Mouse (Mus musculus) heart, adult 11 months (tissue): ENCODE measurements at regions not wholly inside any gene's neighbourhood (a gene's known extent, or its start where the extent isn't known, plus 50 kb on each side); places are given as distances from the start of the nearest gene placed in this dataset.

Source experiments
- DNase-seq: peaks from one replicate; pipeline ENCODE4 v3.0.0; 2022

DNA sequence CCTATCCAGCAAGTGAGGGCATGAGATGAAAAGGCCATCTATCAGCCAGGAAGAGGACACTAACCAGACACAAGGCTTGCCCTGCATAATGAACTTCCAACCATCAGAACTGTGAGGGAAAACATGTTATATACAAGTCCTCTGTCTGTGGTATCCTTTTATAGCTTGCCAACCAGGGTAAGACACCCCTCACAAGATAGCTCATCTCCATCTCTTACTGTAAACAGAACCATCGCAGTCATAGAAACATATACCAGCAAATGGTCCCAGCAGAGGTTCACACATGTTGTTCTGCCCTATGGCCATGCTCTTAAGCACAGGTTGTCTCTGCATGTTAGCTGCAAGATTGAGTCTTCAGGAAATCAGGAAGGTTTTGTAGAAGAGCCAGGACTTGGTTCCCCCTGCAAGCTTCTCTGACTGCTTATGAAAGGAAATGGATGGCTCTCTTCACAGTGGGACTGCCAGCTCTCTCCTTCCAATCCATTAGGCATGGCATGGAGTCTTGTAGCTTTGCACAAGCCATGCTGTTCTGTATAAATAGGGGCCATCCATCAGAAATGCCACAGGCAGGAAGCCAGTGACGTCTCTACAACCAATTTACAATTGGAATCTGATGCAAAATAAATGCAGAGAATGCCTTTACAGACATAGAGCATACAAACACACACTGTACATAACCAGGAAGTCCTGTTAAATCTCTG, 1514.0 kb upstream of the Lrrc6 start:
- no peak for DNase-seq

- DNase-seq = no peak
Observed at GRCm38 (mm10) chr15:68011162-68011561, 1510.5 kb upstream of the Lrrc6 start.

DNA sequence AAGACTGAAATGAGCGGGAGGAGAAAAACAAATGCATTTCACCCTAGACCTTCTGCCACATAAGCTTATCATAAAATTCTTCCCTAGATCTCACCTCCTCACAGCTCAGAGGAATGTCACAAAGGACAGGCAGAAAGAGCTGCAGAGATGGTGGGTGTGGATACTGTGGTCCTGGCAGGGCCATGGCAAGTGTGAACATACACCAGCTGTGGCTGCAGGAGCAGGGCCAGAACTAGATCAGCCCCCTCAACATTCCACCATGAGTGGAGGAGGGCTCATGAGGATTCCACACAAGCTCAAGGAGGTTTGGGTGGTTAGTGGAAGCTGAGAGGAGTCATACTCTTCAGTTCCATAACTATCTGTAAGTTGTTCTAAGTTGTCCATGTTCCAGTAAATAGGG, 1509.5 kb upstream of the Lrrc6 start:
- no peak for DNase-seq

GRCm38 (mm10) chr15:68004798-68005197, 1504.1 kb upstream of the Lrrc6 start:
- no peak for DNase-seq

- peak; percentile 91 for DNase-seq
Observed at GRCm38 (mm10) chr15:67996532-67996931, 1495.8 kb upstream of the Lrrc6 start.

DNA sequence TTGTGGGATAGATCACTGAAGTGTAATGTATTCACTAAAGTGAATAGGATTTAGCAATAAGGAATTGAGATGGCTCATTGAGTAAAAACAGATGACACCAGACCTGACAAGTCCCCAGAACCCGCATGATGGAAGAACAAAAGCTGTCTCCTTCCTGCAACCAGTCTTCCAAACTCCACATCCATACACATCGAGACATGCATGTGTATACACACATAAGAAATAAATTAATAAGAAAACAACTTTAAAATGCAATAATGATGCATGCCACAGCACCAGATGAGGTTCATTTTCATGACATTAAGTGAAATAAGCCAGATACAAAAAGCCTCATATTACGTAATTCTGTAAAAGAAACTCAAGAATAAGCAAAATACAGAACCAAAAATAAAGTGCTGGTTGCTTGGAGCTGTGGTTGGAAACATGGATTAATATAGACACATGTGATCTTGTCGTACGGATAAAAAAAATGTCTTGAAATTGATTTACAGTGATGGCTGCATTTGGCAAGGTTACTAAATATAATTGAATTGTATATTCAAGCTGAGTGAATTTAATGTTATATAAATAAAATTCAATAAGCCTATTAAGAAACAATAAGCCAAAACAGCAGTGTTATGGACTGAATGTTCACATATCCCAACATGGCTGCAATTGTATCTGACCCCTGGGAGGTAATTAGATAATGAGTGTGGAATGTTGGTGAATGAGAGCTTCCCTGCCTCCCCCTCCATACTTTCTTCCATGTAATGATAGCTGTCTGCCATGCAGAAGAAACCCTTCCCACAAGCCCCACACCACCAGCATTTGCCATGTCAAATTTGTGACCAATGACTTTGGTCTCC, 1488.9 kb upstream of the Lrrc6 start:
- peak; percentile 59 for DNase-seq

- DNase-seq = peak; percentile 44
Observed at GRCm38 (mm10) chr15:67987941-67988340, 1487.2 kb upstream of the Lrrc6 start.

DNA sequence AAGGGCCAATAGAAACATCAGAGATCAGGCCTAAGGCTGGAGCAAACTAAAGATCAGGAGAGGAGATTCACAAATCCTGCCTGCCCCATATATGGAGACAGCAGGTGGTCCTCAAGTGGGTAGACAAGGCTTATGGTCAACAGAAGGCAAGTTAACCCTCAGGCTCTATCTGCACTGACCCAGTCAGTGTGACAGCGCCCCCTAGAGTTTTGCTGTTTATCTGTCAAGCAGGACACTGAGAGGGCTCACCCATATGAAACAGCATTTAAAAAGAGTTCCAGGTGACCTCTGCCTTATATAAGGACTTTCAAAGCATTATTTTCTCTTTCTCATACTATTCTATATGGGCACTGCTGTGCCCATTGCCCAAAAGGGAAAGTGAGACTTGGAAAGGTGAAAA, 1482.5 kb upstream of the Lrrc6 start:
- DNase-seq = peak; percentile 51

DNA sequence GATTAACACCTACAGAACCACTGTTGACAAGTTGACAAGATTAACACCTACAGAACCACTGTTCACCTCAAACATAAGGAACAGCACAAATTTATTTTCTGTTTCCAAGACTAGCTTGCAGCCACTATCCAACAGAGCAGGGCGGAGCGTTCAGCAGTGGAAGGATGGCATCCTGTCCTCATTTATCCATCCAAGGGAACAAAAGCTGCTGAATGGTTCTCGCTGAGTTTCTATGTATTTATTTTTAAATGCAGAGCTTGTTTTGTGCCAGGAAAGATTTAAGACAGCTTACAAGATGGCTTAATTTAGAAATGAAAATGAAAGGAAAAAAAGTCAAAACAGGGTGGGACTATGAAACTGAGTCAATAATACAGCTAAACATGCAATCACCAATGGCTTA, 1481.2 kb upstream of the Lrrc6 start:
- no peak for DNase-seq

DNA sequence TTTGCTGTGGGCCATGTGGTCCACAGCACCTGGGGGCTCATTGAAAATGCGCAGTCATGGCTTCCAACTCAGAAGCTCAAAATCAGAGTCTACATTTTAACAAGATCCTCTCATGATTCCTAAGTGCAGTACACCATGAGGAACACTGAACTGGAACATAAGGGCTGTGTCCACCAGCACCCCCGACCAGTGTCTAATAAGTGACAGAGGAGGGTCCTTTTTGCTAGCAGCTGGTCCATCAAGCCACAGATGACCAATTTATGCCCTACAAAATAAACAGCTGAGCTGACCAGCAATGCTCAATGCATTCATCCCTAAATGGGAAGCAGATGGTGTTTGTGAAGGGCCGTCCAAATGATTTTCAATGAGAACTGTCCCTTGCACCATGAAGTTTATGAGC, 1478.7 kb upstream of the Lrrc6 start:
- DNase-seq = peak; percentile 80

- DNase-seq = peak; percentile 55
Observed at GRCm38 (mm10) chr15:67977210-67977609, 1476.5 kb upstream of the Lrrc6 start.

GRCm38 (mm10) chr15:67971998-67972397, 1471.3 kb upstream of the Lrrc6 start:
- peak; percentile 42 for DNase-seq

GRCm38 (mm10) chr15:67954216-67954615, 1453.5 kb upstream of the Lrrc6 start:
- DNase-seq = no peak

DNA sequence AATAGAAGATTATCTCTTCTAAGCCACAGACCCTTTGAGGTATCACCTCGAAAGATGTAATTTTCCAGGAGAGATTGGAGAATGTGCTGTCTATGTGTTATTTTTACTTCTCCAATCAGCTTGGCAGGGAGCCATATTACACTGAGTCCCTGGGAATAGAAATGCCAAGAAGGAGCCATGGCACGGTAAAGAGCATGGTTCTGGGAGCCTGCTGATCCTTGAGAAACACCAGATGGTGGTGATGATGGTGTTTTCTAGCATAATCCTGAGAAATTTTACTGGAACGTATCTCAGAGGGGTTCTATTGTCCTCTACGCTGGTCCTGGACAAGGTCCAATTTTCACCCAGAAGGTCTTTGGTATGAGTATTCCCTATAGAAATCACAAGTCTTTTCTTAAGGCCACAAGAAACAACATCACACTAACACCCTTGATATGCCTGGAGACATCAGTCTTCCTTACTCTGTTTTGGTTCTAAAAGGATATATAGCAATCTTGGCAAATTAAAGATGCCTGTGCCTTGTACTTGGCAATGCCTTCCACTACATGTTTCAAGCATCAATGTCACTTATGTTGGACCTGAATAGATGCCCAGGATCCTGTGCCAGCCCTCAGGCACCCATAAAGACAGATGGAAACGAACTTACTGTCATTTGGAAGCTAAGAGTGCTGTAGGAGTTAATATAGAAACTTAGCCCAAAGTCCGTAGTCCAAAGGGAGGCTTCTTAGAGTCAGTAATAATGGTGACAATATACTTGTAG, 1449.8 kb upstream of the Lrrc6 start:
- DNase-seq = no peak

- DNase-seq = no peak
Observed at GRCm38 (mm10) chr15:67944330-67945082, 1443.8 kb upstream of the Lrrc6 start.

DNA sequence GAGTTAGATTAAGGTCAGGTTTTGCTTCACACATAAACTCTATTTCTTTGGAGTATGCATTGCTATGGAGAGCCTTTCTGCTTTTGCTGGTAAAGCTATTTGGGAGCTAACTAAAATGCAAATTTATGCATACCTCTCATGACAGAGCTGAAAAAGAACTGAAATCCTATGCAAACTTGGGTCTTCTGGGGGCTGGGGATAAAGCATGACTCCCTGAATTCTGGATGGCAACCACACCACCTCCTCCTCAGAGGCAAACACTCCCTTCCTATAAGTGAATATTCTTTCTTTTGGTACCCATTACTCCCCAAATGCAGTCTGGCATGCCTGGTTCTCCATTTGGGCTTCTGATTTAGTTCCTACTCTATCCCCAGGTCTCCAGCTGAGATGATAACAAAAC, 1442.3 kb upstream of the Lrrc6 start:
- DNase-seq = no peak

GRCm38 (mm10) chr15:67940510-67940909, 1439.8 kb upstream of the Lrrc6 start:
- DNase-seq = peak; percentile 88

DNA sequence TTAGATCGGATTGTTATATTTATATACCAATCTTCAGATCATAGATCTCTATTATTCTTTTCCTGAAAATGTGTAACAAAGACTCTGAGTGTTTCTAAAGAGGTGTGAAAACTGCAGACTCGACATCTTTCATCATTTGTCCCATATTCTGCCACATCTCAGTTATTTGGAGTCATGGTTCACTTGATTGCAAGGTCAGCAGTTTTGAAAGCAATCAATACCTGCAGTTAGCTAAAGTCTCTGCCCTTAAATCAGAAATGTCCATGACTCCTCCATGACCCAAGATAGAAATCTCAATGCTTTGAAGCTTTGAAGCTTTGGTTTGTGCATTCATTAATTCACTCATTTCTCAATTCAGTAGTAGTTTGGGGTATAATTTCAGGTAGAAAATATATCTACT, 1424.2 kb upstream of the Lrrc6 start:
- DNase-seq = no peak

GRCm38 (mm10) chr15:67907034-67907433, 1406.3 kb upstream of the Lrrc6 start:
- DNase-seq = no peak

DNA sequence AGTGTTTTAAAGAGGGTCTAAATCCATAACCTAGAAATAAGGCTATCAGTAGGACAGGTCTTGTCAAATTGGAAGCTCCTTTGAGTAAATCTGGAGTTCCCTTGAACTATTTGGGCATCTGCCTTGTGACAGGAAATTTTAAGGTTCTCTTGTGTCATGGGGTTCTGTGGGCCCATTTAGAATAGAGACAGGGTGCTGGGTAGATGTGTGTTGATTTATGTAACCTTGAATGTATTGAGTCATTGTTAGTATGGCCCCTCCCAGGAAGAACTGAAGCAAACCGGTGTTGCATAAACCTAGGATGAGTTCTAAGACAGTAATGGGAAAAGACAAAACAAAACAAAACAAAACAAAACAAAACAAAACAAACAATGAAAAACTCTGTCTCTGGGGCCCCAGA, 1404.6 kb upstream of the Lrrc6 start:
- DNase-seq = no peak

DNA sequence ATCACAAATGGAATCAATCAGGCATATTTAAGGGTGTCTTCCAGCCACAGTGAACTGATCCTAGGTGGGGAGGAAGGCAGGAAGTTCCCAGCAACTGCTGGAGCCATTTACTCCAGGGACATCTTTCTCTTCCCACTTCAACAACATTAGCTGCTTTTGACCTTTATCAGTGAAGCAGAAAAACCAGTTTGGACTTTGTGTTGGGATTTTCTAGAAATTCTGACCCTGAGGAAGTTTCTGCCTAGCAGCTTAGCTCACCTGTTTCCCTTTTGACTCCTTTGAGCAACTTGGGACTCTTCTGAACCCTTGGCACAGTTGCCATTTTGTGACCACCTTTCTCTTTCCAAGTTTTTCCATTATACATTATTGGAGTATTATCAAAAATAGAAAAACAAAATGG, 1403.9 kb upstream of the Lrrc6 start:
- DNase-seq = no peak

- DNase-seq = peak; percentile 94
Observed at GRCm38 (mm10) chr15:67902982-67903381, 1402.3 kb upstream of the Lrrc6 start.

- peak; percentile 97 for DNase-seq
Observed at GRCm38 (mm10) chr15:67901191-67901601, 1400.5 kb upstream of the Lrrc6 start.
